ENCODE assay signal across 10 mouse cellular contexts in the genomic region with DNA sequence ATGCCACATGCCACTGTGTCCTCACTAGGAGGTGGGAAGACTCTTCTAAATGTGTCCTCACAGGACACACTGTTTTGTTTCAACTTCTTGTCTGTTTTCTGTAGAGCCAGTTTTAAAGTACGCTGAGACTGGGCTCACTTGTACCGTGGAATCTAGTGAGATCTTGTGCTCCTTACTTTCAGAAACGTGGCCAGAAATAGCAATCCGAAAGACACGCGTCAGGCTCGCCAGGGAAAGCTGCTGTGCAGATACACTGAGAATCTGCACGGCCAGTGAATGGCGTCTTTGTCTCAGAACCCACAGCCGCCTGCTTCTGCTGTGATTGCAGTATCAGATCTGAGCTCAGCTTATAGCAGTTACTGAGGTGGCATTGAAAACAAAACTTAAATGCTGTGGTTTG. TPM values are rescaled to one million over a fixed set of nuclear protein-coding genes. Genes with fewer than 3 reads are reported as not detected.
A peak's percentile ranks its signal among the peaks of the same experiment; 100 is the strongest.
DNase-seq lines count a peak whose midpoint lies in the region; ATAC-seq and TF ChIP-seq lines count a peak whose summit lies in the region.
"Had no signal": no experiment of that assay in that cellular context is flagged by ENCODE, and none has a peak within 500 bp of the region (broad histone marks: within the 10 kb centered on the region; RNA-seq: fewer than 3 reads in every experiment).

No protein-coding gene starts in this region.

- TF ChIP-seq EP300 in heart, postnatal 0 days (IDR thresholded peaks at IDR 0.05; ENCODE audit: low read depth) = no peak

- intact Hi-C loops in gastrocnemius, adult 2 months (cut with DNase I) = loop anchor here (2.0 kb wide), 1 partner anchor 15 kb away; no protein-coding TSS in a partner anchor
- intact Hi-C loops in gastrocnemius, postnatal 36 days (cut with DNase I) = no loop called here

- no peaks in the 10 kb centered on the region for H3K9me3 ChIP-seq in heart, postnatal 0 days (replicated peaks; ENCODE audit: control insufficient read depth, low read length)
- no peaks in the 10 kb centered on the region for H3K9me3 ChIP-seq in limb, embryonic 13.5 days
- no peaks in the 10 kb centered on the region for H3K9me3 ChIP-seq in kidney, embryonic 15.5 days (replicated peaks)
- H3K9me3 ChIP-seq: liver, embryonic 13.5 days had no signal

- no peak for TF ChIP-seq CTCF in gastrocnemius, adult 2 months (IDR thresholded peaks at IDR 0.05)
- no peak for TF ChIP-seq CTCF in cortical plate, adult 2 months (IDR thresholded peaks at IDR 0.05; ENCODE audit: extremely low read depth, insufficient read depth, low read length)
- no peak for TF ChIP-seq CTCF in heart, postnatal 0 days (IDR thresholded peaks at IDR 0.05; ENCODE audit: low read depth)

- DNase-seq in gastrocnemius, adult 2 months = peak; percentile 60
- DNase-seq in gastrocnemius, postnatal 36 days = no peak
- peak; percentile 19 for DNase-seq in heart, postnatal 0 days (ENCODE audit: low spot score)
- no peak for DNase-seq in ovary, postnatal 36 days (ENCODE audit: low spot score)
- DNase-seq in cerebellum, postnatal 14 days = no peak
- DNase-seq: liver, embryonic 13.5 days had no signal

- ATAC-seq in heart, postnatal 0 days (ENCODE audit: insufficient read depth, low read depth) = peak; percentile 27
- ATAC-seq in limb, embryonic 13.5 days (ENCODE audit: low FRiP score, low read depth) = no peak
- no peak for ATAC-seq in kidney, embryonic 15.5 days (replicated peaks; ENCODE audit: low FRiP score)

- peak overlapping the region; percentile 43 for H3K4me2 ChIP-seq in heart, postnatal 0 days (ENCODE audit: low read depth, low read length)
- H3K4me2 ChIP-seq in limb, embryonic 13.5 days (replicated peaks) = no peak overlapping the region
- H3K4me2 ChIP-seq in kidney, embryonic 15.5 days = no peak overlapping the region
- H3K4me2 ChIP-seq: liver, embryonic 13.5 days had no signal

- H3K9ac ChIP-seq in heart, postnatal 0 days (replicated peaks; ENCODE audit: low read depth, low read length) = peak overlapping the region; percentile 24; the same call in 1 of the 2 replicates
- H3K9ac ChIP-seq in limb, embryonic 13.5 days = no peak overlapping the region
- H3K9ac ChIP-seq in kidney, embryonic 15.5 days = no peak overlapping the region
- H3K9ac ChIP-seq: liver, embryonic 13.5 days had no signal

- WGBS in heart, postnatal 0 days = 21% methylated on average over 10 of the region's 10 CpGs
- WGBS in limb, embryonic 13.5 days = 52% methylated on average over 10 of the region's 10 CpGs
- WGBS in kidney, embryonic 15.5 days = 77% methylated on average over 10 of the region's 10 CpGs

- H3K36me3 ChIP-seq in heart, postnatal 0 days (replicated peaks; ENCODE audit: control insufficient read depth, insufficient read depth, low read length) = no peaks in the 10 kb centered on the region
- H3K36me3 ChIP-seq in limb, embryonic 13.5 days = 0 out of 2 replicates have a peak, but pooled peaks cover 5% of the 10 kb centered on the region
- peaks cover 10% of the 10 kb centered on the region; the same call in 1 of the 2 replicates for H3K36me3 ChIP-seq in kidney, embryonic 15.5 days

- no peak for TF ChIP-seq POLR2A in cortical plate, adult 2 months (IDR thresholded peaks at IDR 0.05; ENCODE audit: extremely low read depth, insufficient read depth, low read length)

- H3K4me3 ChIP-seq in gastrocnemius, adult 2 months = peak overlapping the region; percentile 52
- H3K4me3 ChIP-seq in cortical plate, adult 2 months (ENCODE audit: insufficient read depth, low read length) = no peak overlapping the region
- H3K4me3 ChIP-seq in heart, postnatal 0 days (ENCODE audit: low read depth, low read length) = peak overlapping the region; percentile 11; the same call in 1 of the 2 replicates
- H3K4me3 ChIP-seq in limb, embryonic 13.5 days = no peak overlapping the region
- no peak overlapping the region for H3K4me3 ChIP-seq in kidney, embryonic 15.5 days (replicated peaks)
- H3K4me3 ChIP-seq: liver, embryonic 13.5 days had no signal

- H3K4me1 ChIP-seq in cortical plate, adult 2 months (ENCODE audit: control insufficient read depth, insufficient read depth, low read length) = peaks cover 7% of the 10 kb centered on the region; the same call in 1 of the 2 replicates
- peaks cover 15% of the 10 kb centered on the region for H3K4me1 ChIP-seq in heart, postnatal 0 days (ENCODE audit: control insufficient read depth, insufficient read depth)
- H3K4me1 ChIP-seq in limb, embryonic 13.5 days = peaks cover 50% of the 10 kb centered on the region
- H3K4me1 ChIP-seq in kidney, embryonic 15.5 days = peaks cover 20% of the 10 kb centered on the region
- H3K4me1 ChIP-seq: liver, embryonic 13.5 days had no signal

- peak overlapping the region; percentile 91 for H3K27ac ChIP-seq in gastrocnemius, adult 2 months
- peak overlapping the region; percentile 14 for H3K27ac ChIP-seq in cortical plate, adult 2 months (ENCODE audit: insufficient read depth, low read length)
- peak overlapping the region; percentile 57 for H3K27ac ChIP-seq in heart, postnatal 0 days (ENCODE audit: low read depth)
- H3K27ac ChIP-seq in limb, embryonic 13.5 days = peak overlapping the region; percentile 90
- no peak overlapping the region for H3K27ac ChIP-seq in kidney, embryonic 15.5 days
- H3K27ac ChIP-seq: liver, embryonic 13.5 days had no signal

- H3K27me3 ChIP-seq in heart, postnatal 0 days (ENCODE audit: control insufficient read depth, insufficient read depth, low read length) = no peaks in the 10 kb centered on the region
- no peaks in the 10 kb centered on the region for H3K27me3 ChIP-seq in limb, embryonic 13.5 days
- no peaks in the 10 kb centered on the region for H3K27me3 ChIP-seq in kidney, embryonic 15.5 days
- H3K27me3 ChIP-seq: liver, embryonic 13.5 days had no signal

RNA-seq across cellular contexts. Expression of a gene that starts 28.9 kb away (rescaled TPM):
- total RNA-seq in gastrocnemius, adult 2 months (2021) = 1 to 10 TPM in 1 of 2 experiments, under 1 TPM in 1; 0.31 to 1.0 TPM
- total RNA-seq in gastrocnemius, postnatal 36 days (2021) = under 1 TPM; 0.46 to 0.67 TPM
- polyA plus RNA-seq in cortical plate, adult 2 months (2012; rRNA removed) = 17.3 and 17.6 TPM in 2 replicates
- total RNA-seq in heart, postnatal 0 days (2014; rRNA removed; ENCODE audit: low replicate concordance) = 0.23 TPM in 1 of 2 replicates, not detected in the other
- polyA plus RNA-seq in heart, postnatal 0 days (2015; fragmentation: Nextera tagmentation; extraction: Ambion mirVana) = 0.04 and 0.05 TPM in 2 replicates
- 2.5 and 2.8 TPM in 2 replicates for polyA plus RNA-seq in limb, embryonic 13.5 days (2015; fragmentation: Nextera tagmentation; extraction: Ambion mirVana)
- 0.23 and 0.28 TPM in 2 replicates for polyA plus RNA-seq in kidney, embryonic 15.5 days (2015; fragmentation: Nextera tagmentation; extraction: Ambion mirVana)
- polyA plus RNA-seq: liver, embryonic 13.5 days had no signal

RNA-seq across cellular contexts. Expression of a gene that starts 40.5 kb away (rescaled TPM):
- total RNA-seq in gastrocnemius, adult 2 months (2021) = not detected
- total RNA-seq in gastrocnemius, postnatal 36 days (2021) = under 1 TPM in 1 of 2 experiments, not detected in 1; 0.20 TPM
- not detected in 2 replicates for polyA plus RNA-seq in cortical plate, adult 2 months (2012; rRNA removed)
- total RNA-seq in heart, postnatal 0 days (2014; rRNA removed; ENCODE audit: low replicate concordance) = not detected in 2 replicates
- polyA plus RNA-seq in heart, postnatal 0 days (2015; fragmentation: Nextera tagmentation; extraction: Ambion mirVana) = not detected in 2 replicates
- polyA plus RNA-seq in limb, embryonic 13.5 days (2015; fragmentation: Nextera tagmentation; extraction: Ambion mirVana) = not detected in 2 replicates
- polyA plus RNA-seq in kidney, embryonic 15.5 days (2015; fragmentation: Nextera tagmentation; extraction: Ambion mirVana) = 0.13 TPM in 1 of 2 replicates, not detected in the other
- polyA plus RNA-seq: liver, embryonic 13.5 days had no signal

RNA-seq across cellular contexts. Expression of a gene that starts 48.4 kb away (rescaled TPM):
- total RNA-seq in gastrocnemius, adult 2 months (2021) = not detected
- not detected for total RNA-seq in gastrocnemius, postnatal 36 days (2021)
- 0.19 TPM in 2 replicates for polyA plus RNA-seq in cortical plate, adult 2 months (2012; rRNA removed)
- total RNA-seq in heart, postnatal 0 days (2014; rRNA removed; ENCODE audit: low replicate concordance) = not detected in 2 replicates
- not detected in 2 replicates for polyA plus RNA-seq in heart, postnatal 0 days (2015; fragmentation: Nextera tagmentation; extraction: Ambion mirVana)
- 0.51 TPM in 1 of 2 replicates, not detected in the other for polyA plus RNA-seq in limb, embryonic 13.5 days (2015; fragmentation: Nextera tagmentation; extraction: Ambion mirVana)
- polyA plus RNA-seq in kidney, embryonic 15.5 days (2015; fragmentation: Nextera tagmentation; extraction: Ambion mirVana) = 0.55 TPM in 1 of 2 replicates, not detected in the other
- polyA plus RNA-seq: liver, embryonic 13.5 days; stomach, embryonic 16.5 days had no signal

RNA-seq across cellular contexts. Expression of a gene that starts 57.9 kb away (rescaled TPM):
- not detected for total RNA-seq in gastrocnemius, adult 2 months (2021)
- not detected for total RNA-seq in gastrocnemius, postnatal 36 days (2021)
- 0.29 TPM in 1 of 2 replicates, not detected in the other for polyA plus RNA-seq in cortical plate, adult 2 months (2012; rRNA removed)
- not detected in 2 replicates for total RNA-seq in heart, postnatal 0 days (2014; rRNA removed; ENCODE audit: low replicate concordance)
- polyA plus RNA-seq in heart, postnatal 0 days (2015; fragmentation: Nextera tagmentation; extraction: Ambion mirVana) = not detected in 2 replicates
- not detected in 2 replicates for polyA plus RNA-seq in limb, embryonic 13.5 days (2015; fragmentation: Nextera tagmentation; extraction: Ambion mirVana)
- not detected in 2 replicates for polyA plus RNA-seq in kidney, embryonic 15.5 days (2015; fragmentation: Nextera tagmentation; extraction: Ambion mirVana)
- polyA plus RNA-seq: liver, embryonic 13.5 days; stomach, embryonic 16.5 days had no signal

Comparison
In these comparisons a context has a peak if more than half of its experiments do, and no peak if none do; other contexts are left out.
1. DNase-seq: peak in gastrocnemius, adult 2 months (single experiment) and heart, postnatal 0 days (single experiment); none in gastrocnemius, postnatal 36 days (0 of 2), ovary, postnatal 36 days (single experiment) and cerebellum, postnatal 14 days (0 of 2).
2. H3K4me3 ChIP-seq: peak in gastrocnemius, adult 2 months (single experiment) and heart, postnatal 0 days (single experiment); none in cortical plate, adult 2 months (single experiment), limb, embryonic 13.5 days (single experiment) and kidney, embryonic 15.5 days (single experiment).